Mouse (Mus musculus) heart, postnatal 0 days (tissue): ENCODE results near the gene Prkcz. TPM values are rescaled to one million over a fixed set of nuclear protein-coding genes. Genes with fewer than 3 reads are reported as not detected.
"Not testable (repeated sequence)": the region's sequence is repeated elsewhere in the genome, so short reads cannot be mapped to it uniquely, and the experiment has no call there.

ENCODE experiments used
- ATAC-seq: fragments of 200-750 bp; cut with Nextera tagmentation; 2 replicates; pipeline ENCODE4 v1.8.0; 2017; ENCODE audit warnings: low read depth, moderate number of reproducible peaks, moderate library complexity; ENCODE audit not compliant: insufficient read depth
- DNase-seq: peaks from one replicate; pipeline ENCODE4 v3.0.0-alpha.2; 2016; ENCODE audit warnings: low spot score
- H3K27ac ChIP-seq: fragments of 300-500 bp; sonication (generic); 2 replicates; pipeline ENCODE4 v1.5.1; 2014; ENCODE audit warnings: low read depth, mild to moderate bottlenecking
- H3K27me3 ChIP-seq: fragments of 300-500 bp; sonication (generic); 2 replicates; pipeline ENCODE4 v1.6.1; 2014; ENCODE audit warnings: low read length, mixed read lengths; ENCODE audit not compliant: control insufficient read depth, insufficient read depth
- H3K36me3 ChIP-seq: fragments of 300-500 bp; sonication (generic); replicated peaks from 2 replicates; pipeline ENCODE4 v1.6.1; 2014; ENCODE audit warnings: low read length, mixed read lengths; ENCODE audit not compliant: control insufficient read depth, insufficient read depth
- H3K4me1 ChIP-seq: fragments of 300-500 bp; sonication (generic); 2 replicates; pipeline ENCODE4 v1.6.1; 2014; ENCODE audit warnings: antibody characterized with exemption; ENCODE audit not compliant: control insufficient read depth, insufficient read depth
- H3K4me2 ChIP-seq: fragments of 300-500 bp; sonication (generic); 2 replicates; pipeline ENCODE4 v1.6.1; 2014; ENCODE audit warnings: low read depth, mild to moderate bottlenecking, low read length, moderate library complexity
- H3K4me3 ChIP-seq: fragments of 300-500 bp; sonication (generic); 2 replicates; pipeline ENCODE4 v1.5.1; 2014; ENCODE audit warnings: low read depth, low read length
- H3K9ac ChIP-seq: fragments of 300-500 bp; sonication (generic); replicated peaks from 2 replicates; pipeline ENCODE4 v1.6.1; 2014; ENCODE audit warnings: low read depth, low read length, mixed read lengths
- H3K9me3 ChIP-seq: fragments of 300-500 bp; sonication (generic); replicated peaks from 2 replicates; pipeline ENCODE4 v1.6.1; 2016; ENCODE audit warnings: low read length; ENCODE audit not compliant: control insufficient read depth
- CTCF ChIP-seq: IDR thresholded peaks from 2 replicates; pipeline ENCODE4 v1.5.1; 2016; ENCODE audit warnings: antibody characterized with exemption, control low read depth, low read depth
- EP300 ChIP-seq: IDR thresholded peaks from 2 replicates; pipeline ENCODE4 v1.6.1; 2016; ENCODE audit warnings: antibody characterized with exemption, low read depth
- WGBS: fragments of 180-500 bp; shearing (Covaris S2); extraction: QIAGEN DNeasy Blood & Tissue Kit; methylation state at CpG from one replicate; pipeline ENCODE4 v1.1.7; 2014; 5-methylcytosine and 5-hydroxymethylcytosine counted together
- polyA plus RNA-seq: library from polyadenylated mRNA; unstranded; fragments of >200 nt; fragmentation: Nextera tagmentation; extraction: Ambion mirVana; gene quantifications from 2 replicates; pipeline ENCODE4 v1.2.1, GENCODE M21; 2015
- total RNA-seq: library from RNA; depleted of rRNA; stranded (reverse); fragments of >200 nt; gene quantifications from 2 replicates; pipeline ENCODE4 v1.2.3, GENCODE M21; 2014; ENCODE audit warnings: low replicate concordance

The Prkcz gene
- total and polyA plus RNA-seq, 2 experiments from 2014 or later, result 2.7 to 4.8 TPM

GRCm38 (mm10) chr4:155250361-155251117, 110.6 kb downstream of the Prkcz start:
- DNase-seq (no peak), ATAC-seq (peak; percentile 6)
- H3K4me2 ChIP-seq, result peak overlapping the region; percentile 92
- H3K27ac ChIP-seq, result peak overlapping the region; percentile 92
- H3K4me1 ChIP-seq, result 0 out of 2 replicates have a peak, but pooled peaks cover 8% of the 10 kb centered on the region
- no peaks in the 10 kb centered on the region for H3K36me3 ChIP-seq
- peak overlapping the region; percentile 76 for H3K9ac ChIP-seq
- no peaks in the 10 kb centered on the region for H3K27me3 ChIP-seq
- TF ChIP-seq CTCF (no peak), EP300 (no peak)
- 19% methylated on average over 23 of the region's 23 CpGs for WGBS
- peak overlapping the region; percentile 67 for H3K4me3 ChIP-seq
- no peaks in the 10 kb centered on the region for H3K9me3 ChIP-seq

GRCm38 (mm10) chr4:155249648-155250351, 111.4 kb downstream of the Prkcz start, which contains the start of gene Faap20:
TSS of gene Faap20 (plus strand) at chr4:155249802.
- Histone ChIP-seq H3K27me3 (no peaks in the 10 kb centered on the region), H3K4me1 (0 out of 2 replicates have a peak, but pooled peaks cover 8% of the 10 kb centered on the region), H3K4me3 (peak within 1 kb of the TSS; percentile 67), H3K4me2 (peak within 1 kb of the TSS; percentile 92), H3K36me3 (no peaks in the 10 kb centered on the region), H3K9ac (peak within 1 kb of the TSS; percentile 76), H3K9me3 (no peaks in the 10 kb centered on the region), H3K27ac (peak within 1 kb of the TSS; percentile 92)
- TF ChIP-seq EP300, result no peak
- 0 out of 2 replicates have a peak, but pooled peaks have one; percentile 0 for TF ChIP-seq CTCF
- under 1% methylated on average over 51 of the region's 58 CpGs for WGBS
- peak; percentile 93 for DNase-seq
- ATAC-seq, result peak; percentile 92

DNA sequence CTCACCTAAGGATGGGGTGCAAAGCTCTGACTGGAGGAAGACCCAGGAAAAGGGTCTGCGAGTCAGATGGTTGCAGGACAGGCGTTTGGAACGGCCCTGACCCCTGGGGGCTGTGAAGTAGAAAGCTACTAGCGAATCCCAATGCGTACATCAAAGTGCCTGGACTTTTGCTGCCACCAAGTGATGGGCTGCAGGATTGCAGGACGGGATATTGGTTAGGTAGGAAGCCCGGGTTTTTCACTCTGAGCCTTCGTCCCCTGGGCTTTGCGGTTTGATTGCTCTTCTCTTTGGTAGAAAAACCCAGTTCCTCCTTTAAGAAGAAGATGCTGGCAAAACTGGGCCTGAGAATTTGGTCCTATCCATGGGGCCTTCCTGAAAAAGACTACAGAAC, 111.9 kb downstream of the Prkcz start:
- Histone ChIP-seq H3K4me2 (peak overlapping the region; percentile 92), H3K27me3 (no peaks in the 10 kb centered on the region), H3K4me3 (peak overlapping the region; percentile 67), H3K4me1 (0 out of 2 replicates have a peak, but pooled peaks cover 8% of the 10 kb centered on the region), H3K36me3 (no peaks in the 10 kb centered on the region), H3K27ac (peak overlapping the region; percentile 92), H3K9ac (peak overlapping the region; percentile 76), H3K9me3 (no peaks in the 10 kb centered on the region)
- TF ChIP-seq CTCF, result peak; percentile 99
- no peak for TF ChIP-seq EP300
- 0% methylated on average over 9 of the region's 9 CpGs for WGBS
- peak; percentile 83 for ATAC-seq
- DNase-seq, result peak; percentile 94

DNA sequence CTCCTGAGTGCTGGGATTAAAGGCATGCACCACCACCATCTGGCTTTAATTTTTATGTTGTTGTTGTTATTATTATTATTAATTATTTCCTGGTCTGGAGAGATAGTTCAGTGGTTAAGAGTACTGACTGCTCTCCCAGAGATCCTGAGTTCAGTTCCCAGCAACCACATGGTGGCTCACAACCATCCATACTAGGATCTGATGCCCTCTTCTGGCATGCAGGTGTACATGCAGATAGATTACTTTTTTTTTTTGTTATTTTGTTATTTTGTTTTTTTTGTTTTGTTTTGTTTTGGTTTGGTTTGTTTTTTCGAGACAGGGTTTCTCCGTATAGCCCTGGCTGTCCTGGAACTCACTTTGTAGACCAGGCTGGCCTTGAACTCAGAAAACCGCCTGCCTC, 113.1 kb downstream of the Prkcz start:
- not testable (repeated sequence) for H3K9ac ChIP-seq, DNase-seq, H3K27ac ChIP-seq, H3K27me3 ChIP-seq, ATAC-seq, H3K4me3 ChIP-seq, H3K4me1 ChIP-seq, H3K9me3 ChIP-seq, H3K4me2 ChIP-seq, H3K36me3 ChIP-seq
- WGBS, result 95% methylated on average over 3 of the region's 3 CpGs
- TF ChIP-seq CTCF, result peak; percentile 18; the same call in 1 of the 2 replicates

DNA sequence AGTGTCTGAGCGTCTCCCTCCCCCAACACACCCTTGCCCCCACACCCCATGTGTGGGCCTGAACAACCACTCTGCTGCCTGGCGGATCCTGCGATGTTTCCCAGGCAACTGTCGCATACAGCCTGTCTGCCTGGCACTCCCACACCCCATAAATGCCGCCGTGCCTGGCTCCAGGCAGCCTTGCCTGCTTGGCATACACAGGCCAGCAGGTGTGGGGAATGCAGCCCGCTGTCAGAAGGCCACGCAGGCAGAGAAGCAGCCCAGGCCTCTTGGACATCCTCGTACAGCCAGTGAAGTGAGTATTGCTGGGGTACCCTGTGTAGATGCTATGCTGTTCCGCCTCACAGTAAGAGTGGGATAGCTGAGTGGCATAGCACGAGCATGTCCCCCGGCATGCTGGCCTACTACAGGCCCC, 114.5 kb downstream of the Prkcz start:
- DNase-seq (no peak), ATAC-seq (no peak)
- no peak overlapping the region for H3K9ac ChIP-seq
- no peaks in the 10 kb centered on the region for H3K36me3 ChIP-seq
- 72% methylated on average over 12 of the region's 12 CpGs for WGBS
- H3K4me2 ChIP-seq, result no peak overlapping the region
- H3K27me3 ChIP-seq, result no peaks in the 10 kb centered on the region
- no peaks in the 10 kb centered on the region for H3K9me3 ChIP-seq
- 0 out of 2 replicates have a peak, but pooled peaks cover 13% of the 10 kb centered on the region for H3K4me1 ChIP-seq
- no peak overlapping the region for H3K4me3 ChIP-seq
- no peak overlapping the region for H3K27ac ChIP-seq
- no peak for TF ChIP-seq EP300
- TF ChIP-seq CTCF, result no peak
